Mouse (Mus musculus) mouse embryonic stem cell (cell line): ENCODE measurements around the gene Cnot2.

ENCODE experiments used
- in situ Hi-C, 2 experiments: fragments of 300-500 bp; cut with MboI; formaldehyde crosslinking; loops; 1 replicate in 1 of 2; 3 replicates in 1 of 2; pipeline ENCODE4 v1.14.3; 2019 to 2020; ENCODE audit warnings: low sequenced_read_pairs in 2 of 2, low pct_unique_long_range_greater_than_20kb in 1 of 2, mixed read lengths in 1 of 2; ENCODE audit not compliant: unreplicated experiment in 1 of 2

The Cnot2 gene

GRCm38 (mm10) chr10:116447176-116447575, 134.1 kb downstream of the Cnot2 start:
- in situ Hi-C loops, result loop anchor here in 1 of 2 experiments (10.0 kb wide), 2 partner anchors 122 to 338 kb away; no protein-coding TSS in a partner anchor

- in situ Hi-C loops, result loop anchor here in 1 of 2 experiments (10.0 kb wide), 2 partner anchors 121 to 339 kb away; no protein-coding TSS in a partner anchor
Observed at GRCm38 (mm10) chr10:116446040-116446439, 135.3 kb downstream of the Cnot2 start.

- in situ Hi-C loops, result loop anchor here in 1 of 2 experiments (10.0 kb wide), 2 partner anchors 120 to 340 kb away; no protein-coding TSS in a partner anchor
Observed at GRCm38 (mm10) chr10:116444826-116445225, 136.5 kb downstream of the Cnot2 start.

GRCm38 (mm10) chr10:116444371-116444770, 136.9 kb downstream of the Cnot2 start:
- in situ Hi-C loops, result loop anchor here in 1 of 2 experiments (10.0 kb wide), 2 partner anchors 120 to 340 kb away; no protein-coding TSS in a partner anchor

- in situ Hi-C loops, result loop anchor here in 1 of 2 experiments (10.0 kb wide), 2 partner anchors 116 to 344 kb away; no protein-coding TSS in a partner anchor
Observed at GRCm38 (mm10) chr10:116440946-116441345, 140.4 kb downstream of the Cnot2 start.

- in situ Hi-C loops, result loop anchor here in 1 of 2 experiments (10.0 kb wide), 2 partner anchors 115 to 345 kb away; no protein-coding TSS in a partner anchor
Observed at GRCm38 (mm10) chr10:116440088-116440487, 141.2 kb downstream of the Cnot2 start.

- in situ Hi-C loops, result no loop called here
Observed at GRCm38 (mm10) chr10:116435455-116435854, 145.9 kb downstream of the Cnot2 start.
